Mouse (Mus musculus) urinary bladder, postnatal 4 days (tissue): Measurements from ENCODE around the gene Prex1.

Experiments used
- DNase-seq, 2 experiments: peaks; one replicate each; pipeline ENCODE4 v3.0.0; 2021 to 2022; ENCODE audit warnings: low spot score in 2 of 2

Prex1 gene

DNA sequence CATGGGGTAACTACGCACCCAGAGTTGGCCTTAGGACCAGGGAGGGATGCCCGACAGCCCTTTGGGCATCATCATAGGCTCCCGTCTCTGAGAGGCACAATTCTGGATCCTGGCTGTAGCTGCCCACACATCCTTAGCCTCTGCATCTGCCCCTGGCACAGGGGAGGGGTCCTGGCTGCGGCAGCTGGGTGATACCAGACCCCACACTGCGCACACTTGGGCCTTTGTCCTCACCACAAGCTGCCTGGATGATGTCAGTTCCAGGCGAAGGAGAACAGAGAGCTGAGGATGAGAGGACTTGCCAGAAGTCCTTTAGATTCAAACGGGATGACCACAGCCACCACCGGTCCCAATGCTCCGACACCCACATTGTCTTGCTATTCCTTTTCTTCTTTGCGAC, 78.1 kb downstream of the Prex1 start:
- DNase-seq = no peak

DNA sequence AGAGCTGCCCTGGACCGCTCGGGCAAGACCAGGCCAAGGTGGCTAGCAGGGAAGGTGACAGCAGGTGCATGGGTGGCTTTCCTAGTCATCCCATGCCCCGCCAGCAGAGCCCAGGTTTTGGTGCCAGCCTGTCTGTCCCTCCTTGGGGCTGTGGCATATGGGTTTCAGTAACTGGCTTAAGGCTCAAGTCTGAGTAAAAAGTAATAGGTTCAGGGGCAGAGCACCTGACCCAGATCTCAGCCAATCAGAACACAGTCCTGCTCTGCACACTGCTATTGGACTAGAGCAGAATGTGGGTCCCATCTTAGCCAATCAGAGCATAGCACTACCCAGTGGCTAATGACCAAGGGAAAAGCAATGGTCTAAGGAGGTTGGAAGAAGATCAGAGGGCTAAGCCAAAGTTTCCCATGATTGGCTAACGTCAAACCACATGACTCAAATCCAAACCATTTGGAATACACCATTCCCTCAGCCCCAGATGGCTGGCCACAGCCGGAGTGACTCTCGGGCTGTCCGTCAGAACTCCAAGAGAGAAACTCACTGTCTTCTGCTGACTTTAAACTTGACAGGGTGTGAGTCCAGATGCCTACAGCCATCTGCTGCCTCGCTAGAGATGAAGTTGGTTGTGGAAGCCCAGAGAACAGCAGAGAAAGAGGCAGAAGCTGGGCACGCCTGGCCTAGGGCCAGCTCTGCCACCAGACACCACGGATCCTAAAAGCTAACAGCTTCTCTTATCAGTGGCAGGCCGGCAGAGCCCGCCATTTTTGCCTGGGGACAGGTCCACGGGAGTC, 80.9 kb downstream of the Prex1 start:
- no peak for DNase-seq

DNA sequence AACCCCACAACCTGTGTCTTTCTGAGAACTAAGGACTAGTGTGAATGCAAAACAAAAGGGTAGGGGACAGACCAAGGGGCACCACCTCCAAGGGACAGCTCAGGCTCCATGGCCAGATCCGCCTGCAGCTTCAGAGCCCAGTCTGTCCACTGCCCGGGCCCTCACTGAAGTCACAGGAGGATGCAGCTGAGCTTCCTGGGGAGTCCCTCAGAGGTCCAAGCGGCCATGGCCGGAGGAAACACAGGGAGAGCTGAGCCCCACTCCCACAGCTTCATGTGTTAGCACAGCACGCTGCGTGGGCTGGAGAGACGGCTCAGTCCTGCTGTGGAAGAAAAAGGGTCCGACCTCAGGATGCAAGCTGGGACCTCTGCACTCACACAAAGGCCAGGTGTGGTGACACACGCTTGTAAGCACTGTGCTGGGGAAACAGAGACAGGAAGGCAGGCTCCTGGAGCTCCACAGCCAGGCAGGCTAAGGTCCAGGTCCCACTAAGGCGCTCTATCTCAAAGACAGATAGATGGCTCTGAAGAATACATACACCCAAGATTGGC, 81.9 kb downstream of the Prex1 start:
- DNase-seq = no peak

DNA sequence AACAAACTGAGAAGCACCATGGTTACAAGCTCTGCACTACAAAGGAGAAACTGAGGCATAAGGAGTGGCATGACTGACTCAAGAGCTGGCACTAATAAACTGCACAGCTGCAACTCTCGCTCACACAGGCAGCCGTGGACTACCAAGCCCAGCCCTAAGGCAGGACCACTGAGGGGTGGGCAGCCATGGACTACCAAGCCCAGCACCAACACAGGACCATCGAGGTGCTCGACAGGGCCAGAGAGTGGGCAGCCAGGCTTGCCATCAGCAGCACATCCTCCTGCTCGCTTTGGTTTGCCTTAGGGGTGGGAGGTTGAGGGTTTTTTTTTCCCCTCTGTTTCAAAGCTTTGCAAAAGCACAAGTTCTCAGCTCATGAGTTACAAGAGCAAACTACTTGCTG, 82.4 kb downstream of the Prex1 start:
- no peak for DNase-seq

DNA sequence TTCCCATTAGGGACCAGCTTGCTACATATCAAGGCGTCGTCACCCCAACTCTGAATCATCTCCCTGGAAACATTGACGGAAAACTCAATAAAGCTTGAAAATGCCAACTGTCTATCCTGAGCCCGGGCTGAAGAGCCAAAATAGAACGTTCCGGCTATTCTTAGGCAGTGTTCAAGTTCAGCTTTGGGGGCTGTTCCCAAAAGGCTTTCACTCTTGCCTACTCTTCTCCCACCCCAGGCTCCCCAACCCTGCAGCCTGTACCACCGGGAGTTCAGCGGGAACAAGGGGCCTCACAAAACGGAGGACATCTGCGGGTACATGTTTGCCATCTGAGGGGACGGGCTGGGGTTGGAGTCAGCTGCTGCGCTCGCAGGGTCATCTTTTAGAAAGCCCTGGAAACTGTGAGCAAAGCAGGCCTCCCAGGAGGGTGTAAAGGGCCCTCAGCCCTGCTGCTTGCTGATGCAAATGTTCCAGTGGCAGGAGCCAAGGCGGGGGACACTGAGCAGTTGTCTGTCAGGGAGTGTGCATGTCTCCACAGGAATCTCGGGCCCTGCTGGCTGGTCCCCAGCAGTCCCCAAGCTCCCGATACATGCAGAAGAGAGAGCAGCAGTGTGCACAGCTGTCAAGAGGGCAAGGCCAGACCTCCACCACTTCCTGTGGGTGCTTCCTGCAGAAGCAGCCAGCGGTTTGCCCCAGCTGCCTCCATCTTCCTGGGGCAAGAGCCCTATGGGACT, 83.5 kb downstream of the Prex1 start:
- DNase-seq = no peak

DNA sequence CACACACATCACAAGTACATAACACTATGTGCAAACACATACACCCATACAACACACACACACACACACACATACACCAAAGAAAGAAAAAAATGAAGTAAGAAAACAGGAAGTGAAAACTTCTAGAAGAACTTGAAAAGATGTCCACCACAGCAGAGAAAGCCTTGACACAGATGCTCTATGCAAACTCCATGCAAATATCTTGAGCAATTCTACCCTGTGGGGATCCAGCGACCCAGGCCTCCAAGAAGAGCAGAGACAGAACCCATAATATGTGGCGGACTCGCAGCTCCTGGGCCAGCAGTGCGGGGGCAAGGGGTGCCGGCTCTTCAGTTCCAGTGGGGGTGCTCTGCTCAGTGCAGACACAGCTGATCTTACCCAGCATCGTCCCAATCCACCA, 86.1 kb downstream of the Prex1 start:
- DNase-seq = no peak

DNA sequence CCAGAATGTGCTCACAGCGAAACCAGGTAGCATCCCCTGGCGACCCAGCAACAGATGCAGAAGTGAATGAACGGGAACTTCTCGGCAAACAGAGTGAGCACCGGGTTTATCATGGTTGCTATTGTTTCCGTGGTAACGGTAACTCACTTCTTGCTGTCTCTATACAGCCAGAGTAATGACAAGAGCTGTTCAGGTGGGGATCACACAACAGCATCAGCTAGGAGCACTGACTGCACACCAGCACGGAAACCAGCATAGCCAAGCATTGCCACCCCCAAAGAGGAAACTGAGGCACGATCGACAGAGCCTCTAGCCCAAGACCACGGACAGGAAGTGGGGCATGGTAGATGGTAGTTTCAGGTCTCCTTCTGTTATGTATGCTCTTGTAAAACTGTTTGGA, 88.4 kb downstream of the Prex1 start:
- DNase-seq = no peak

DNA sequence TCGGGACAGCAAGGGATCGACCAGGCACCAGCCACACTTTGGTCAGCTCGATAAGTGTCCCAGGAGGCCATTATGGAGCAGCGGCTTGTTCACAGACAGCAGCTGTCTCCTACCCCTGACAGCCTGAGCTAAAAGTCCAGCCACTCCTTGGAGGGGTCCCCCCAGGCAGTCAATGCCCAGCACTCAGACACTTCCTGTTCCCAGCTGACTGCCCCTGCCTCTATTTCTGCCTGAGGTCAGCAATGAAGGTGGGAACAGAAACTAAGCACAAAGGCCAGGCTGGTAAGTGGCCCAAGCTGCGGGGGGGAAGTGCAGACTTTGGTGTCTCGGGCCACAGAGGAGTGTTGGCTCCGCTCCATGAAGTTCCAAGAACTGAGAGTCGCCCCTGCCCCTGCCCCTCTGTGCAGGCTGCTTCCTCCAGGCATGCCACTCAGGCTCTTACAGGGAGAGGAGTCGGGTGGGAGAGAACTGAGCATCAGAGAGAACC, 90.5 kb downstream of the Prex1 start:
- DNase-seq = no peak

DNA sequence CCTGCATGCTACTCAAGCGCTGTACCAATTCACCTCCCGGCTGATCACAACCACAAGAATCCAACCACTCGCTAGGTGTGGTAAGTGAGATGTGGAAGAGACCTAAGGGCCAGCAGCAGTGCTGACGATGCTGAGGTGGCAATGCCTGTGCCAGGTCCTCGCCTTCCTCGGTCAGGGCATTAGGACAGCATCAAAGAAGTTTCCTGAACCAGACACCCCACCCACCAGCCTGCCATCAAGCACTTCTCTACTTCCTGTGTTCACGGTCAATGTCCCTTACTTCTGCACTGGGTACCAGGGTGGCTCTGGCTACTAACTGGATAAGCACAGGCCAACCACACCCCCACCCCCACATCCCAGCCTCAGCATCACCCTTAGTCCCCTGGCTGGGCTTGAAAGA, 91.0 kb downstream of the Prex1 start:
- DNase-seq = no peak

DNA sequence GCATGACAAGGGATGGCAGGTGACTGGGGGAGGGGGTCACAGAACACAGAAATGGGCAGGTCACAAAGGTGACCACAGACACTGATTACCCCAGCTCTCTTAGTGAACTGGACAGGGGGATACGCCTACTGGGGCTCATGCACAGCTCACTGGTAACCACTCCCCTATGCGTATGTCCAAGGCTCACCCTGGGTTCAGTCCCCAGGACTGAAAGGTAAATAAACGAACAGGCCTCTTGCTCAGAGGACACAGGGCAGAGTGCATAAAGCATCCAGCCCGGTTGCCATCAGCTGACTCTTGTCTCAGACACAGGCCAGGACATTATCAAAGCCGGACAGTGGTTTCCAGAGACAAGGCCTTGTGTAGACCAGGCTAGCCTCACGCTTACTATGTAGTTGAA, 91.6 kb downstream of the Prex1 start:
- DNase-seq = no peak

DNA sequence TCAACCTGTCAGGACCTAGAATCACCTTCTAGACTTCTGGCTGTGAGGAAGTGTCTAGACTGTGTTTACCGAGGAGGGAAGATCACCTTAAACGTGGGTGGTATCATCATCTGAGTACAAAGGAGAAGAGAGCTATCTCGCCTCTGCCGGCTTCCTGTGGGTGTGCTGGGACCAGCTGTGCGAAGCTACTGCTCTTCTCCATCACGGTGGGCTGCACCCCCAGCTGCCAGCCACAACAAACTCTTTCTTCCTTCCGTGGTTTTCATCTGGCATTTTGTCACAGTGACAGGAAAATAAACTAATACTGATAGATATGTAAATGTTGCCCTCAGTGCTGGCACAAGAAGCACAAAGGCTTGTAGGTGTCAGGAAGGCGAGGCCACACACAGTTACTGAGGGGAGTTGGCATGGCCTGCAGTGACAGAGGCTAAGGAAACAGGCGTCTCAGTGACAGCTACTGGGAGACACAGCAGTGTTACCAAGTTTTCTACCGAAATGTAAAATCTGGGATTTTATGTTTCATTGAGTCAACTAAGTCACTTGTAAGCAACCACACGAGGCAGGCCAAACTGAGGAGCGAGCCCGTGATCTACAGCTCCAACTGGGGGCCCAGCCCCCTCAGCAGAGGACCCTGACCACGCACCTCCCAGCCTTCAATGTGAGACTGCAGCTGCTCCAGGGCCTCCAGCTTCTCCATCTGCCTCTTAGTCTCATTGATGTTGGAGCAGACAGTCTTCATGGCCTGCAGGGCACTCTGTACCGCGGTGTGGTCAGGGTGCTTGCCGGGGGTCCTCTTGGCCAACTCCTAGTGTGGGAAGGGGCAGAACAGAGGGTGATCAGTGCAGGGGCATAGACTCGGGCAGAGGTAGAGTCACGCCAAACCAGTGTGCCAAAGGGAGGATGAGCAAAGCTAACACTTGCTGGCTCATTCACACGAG, 92.8 kb downstream of the Prex1 start:
- DNase-seq = no peak

DNA sequence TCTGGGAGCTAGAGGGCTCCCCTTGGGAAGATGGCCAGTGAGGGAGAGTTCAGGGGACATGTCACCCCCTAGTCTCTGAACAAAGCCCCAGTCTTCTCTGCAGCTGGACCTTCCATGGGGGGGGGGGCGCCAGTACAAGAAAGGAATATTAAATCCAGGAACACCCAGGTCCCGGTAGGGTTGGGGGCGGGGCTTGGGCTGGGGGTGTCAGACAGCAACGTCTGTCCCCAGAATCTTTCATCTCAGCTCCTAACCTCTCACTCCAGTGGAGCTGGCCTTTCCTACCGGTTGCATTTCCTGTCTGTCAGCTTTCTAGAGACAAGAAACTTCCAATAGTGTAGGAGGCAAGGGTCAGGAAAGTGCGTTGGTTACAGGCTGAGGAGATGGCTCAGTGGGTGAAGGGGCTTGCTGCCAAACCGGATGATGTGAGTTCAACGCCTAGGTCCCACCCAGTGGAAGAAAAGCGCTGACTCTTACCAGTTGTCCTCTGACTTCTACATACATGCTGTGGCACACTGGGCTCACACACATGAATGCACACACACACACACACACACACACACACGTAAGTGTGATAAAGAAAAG, 93.6 kb downstream of the Prex1 start:
- DNase-seq = no peak

DNA sequence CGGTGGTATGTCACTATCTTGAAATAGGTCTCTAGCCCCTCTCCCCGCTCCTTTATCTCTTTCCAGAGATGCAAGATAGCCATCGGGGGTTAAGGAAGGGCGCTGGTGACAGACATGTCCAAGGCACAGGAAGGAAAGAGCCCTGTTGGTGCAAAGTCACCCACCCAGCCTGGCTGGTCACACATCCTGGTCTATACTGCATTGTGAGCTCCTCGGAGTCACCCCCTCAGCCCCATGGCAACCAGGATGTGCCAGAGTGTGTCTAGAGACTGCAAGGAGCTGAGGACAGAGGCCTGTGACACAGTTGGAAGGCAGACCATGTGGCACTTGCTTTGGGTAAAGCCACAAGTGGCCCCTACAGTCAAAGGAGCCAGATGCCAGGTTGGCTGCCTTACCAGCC, 94.4 kb downstream of the Prex1 start:
- no peak for DNase-seq

DNA sequence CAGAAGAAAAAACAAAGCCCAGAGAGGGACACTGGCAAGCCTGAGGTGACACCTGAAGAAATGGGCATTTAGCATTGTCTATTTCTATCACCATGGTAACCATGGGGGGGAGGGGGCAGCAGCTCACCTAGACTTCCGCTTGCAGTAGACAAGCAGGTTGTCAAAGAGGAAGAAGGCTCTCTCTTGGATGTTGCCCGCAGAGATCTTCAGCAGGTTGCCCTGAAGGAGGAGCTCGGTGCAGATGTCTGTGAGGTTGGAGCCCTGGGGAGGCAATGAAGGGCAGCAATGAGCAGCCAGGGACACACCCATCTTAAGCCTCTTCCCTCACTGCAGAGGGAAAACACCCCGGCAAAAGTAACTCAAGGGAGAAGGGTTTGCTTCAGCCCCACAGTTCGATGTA, 95.9 kb downstream of the Prex1 start:
- no peak for DNase-seq

DNA sequence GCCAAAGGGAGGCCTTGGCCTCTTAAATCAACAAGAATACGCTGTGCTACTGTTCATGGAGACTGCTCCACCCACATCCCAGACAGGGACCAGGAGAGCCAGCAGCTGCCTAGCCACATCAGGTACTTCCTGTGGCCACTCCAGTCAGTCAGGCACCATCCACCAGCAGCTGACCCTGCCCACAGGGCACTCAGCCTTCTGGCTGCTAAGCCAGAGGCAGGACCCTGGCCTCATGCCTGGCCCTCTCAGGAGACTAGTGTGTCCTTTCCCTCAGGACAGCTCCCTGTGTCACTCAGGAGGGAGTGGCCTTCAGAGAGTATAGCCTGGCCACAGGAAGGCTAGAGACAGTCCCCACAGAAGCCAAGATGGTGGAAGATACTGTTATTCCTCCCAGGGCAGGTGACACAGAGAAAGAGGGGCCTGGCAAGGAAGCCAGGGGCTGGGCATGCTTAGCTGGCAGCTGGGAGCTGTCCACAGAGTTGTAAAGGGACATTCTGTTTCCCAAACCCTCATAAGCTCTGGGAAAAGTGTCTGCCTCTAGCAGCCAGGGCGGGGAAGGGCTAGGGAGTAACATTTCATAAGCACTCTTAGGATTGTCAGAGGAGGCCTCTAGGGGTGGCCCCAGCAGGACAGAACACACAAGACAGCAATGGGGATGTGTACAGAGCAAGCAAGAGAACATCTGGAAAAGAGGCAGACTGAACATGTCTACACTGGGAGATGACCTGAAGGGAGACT, 98.1 kb downstream of the Prex1 start:
- no peak for DNase-seq

DNA sequence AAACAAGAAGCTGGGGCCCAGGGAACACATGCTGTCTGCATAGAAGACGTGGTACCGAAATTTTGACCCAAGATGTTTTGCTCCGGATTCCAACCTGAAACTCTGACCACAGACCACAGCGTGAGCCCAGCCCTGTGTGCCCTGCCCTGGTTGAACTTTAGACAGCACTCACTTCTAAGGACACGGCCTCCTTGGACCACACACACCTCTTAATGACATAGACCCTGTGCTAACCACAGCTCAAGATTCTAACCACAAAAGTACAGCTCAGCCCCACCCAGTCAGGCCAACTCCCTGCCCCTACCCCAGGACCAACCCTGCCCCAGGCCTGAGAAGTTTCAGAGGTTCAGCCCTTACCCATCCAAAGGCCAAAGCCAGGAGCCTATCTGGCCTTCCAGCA, 103.4 kb downstream of the Prex1 start:
- no peak for DNase-seq

DNA sequence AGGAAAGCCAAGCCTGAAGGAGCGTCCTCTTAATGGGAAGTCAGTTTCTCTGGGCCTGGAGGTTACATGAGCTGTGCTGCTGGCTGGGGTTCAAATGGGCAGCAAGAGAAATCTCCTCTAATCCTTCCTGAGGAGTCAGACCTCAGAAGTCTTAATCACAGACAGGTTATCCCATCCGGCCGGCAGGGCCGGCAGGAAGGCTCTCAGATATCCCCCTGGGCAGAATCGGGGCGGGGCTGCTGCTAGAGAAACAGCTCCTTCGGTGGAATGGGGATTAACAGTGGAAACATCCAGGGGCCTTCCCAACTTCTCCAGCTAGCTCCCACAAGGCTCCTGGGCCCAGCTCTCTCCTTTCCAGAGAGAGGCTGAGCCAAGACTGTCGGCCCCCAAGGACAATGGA, 105.1 kb downstream of the Prex1 start:
- no peak for DNase-seq

DNA sequence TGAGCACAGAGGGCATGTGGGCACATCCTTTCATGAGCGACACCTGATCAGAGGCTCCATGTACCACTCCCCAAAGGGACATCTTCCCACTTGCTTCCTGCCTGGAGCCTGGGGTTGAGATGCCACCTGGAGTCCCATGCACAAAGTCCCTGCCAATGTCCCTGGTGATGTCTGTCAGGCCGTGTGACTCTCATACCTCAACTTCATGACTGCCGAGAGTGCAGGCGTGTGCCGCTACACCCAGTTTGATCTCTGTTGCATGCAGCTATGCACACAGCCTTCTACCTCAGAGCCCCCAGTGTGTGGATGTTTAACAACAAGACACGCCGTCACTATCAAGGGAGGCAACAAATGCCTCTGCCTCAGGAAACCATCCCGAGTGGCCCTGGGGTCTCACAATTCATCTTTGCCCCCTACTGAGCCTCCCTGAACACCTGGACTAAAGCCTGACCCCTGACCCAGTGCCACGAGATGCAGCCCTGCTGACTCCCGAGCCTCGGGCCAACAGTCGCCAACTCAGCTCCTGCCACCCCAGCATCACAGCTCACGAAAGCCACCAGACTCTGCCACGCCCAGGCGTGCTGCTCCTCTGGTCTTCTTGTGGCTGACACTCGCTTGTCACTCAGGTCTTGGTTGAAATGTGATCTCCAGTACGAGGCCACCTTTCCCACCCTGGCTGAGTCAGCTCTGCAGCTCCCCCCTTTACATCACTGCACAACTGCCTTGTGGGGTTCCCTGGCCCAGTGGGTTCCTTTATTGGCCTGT, 107.0 kb downstream of the Prex1 start:
- DNase-seq = no peak

DNA sequence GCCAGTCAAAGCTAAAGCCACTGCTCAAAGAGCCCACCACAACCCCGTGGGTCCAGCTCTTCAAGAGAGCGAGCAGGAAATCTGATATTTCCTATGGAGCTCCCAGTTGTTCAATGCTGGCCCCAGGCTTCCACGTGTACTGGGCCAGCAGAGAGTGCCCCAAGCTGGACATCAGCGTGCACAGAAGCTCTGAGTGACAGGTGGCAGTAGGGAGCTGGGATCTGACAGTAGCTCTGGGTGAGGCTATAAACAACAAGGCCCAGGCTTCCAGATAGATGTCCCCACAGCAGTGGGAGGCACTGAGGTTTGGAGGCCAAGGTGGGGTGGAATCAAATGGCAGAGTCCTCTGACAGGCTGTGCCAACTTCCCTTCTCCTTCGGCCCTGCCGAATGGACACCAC, 107.6 kb downstream of the Prex1 start:
- DNase-seq = no peak
